Mouse (Mus musculus) adrenal gland, postnatal 4 days (tissue): ENCODE measurements around the gene Htr3b. TPM values are rescaled to one million over a fixed set of nuclear protein-coding genes. Genes with fewer than 3 reads are reported as not detected.

Source experiments
- DNase-seq, 2 experiments: peaks; one replicate each; pipeline ENCODE4 v3.0.0; 2021 to 2022; ENCODE audit warnings: low spot score in 2 of 2, mixed read lengths in 2 of 2
- total RNA-seq, 2 experiments: library from RNA; stranded (reverse); gene quantifications; 2 replicates each; pipeline ENCODE4 v1.2.3; 2021

Gene Htr3b
- total RNA-seq, 2 experiments from 2014 or later: 1.8 to 2.6 TPM

- DNase-seq: no peak
These were observed 35.4 kb downstream of the Htr3b start for GRCm38 (mm10) chr9:48929436-48929835.

DNA sequence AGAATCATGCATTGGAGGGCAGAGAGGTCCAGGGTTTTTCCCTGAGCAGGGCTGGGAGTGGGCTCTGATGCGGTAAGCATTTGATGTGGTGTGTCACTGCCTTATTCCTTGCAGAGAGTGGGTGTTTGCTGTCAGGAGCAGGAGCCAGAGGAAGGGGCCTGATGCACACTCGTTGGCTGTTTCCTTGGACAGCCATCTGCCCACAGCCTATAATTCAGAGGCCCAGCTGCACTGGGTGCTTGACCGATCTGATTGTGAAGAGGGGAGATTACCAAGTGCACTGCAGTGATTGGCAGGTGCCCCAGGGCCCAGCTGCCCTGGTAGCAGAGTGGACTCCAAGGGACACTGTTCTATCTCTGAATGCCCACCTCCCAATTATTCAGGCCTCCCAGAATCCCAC lies 36.0 kb downstream of the Htr3b start:
- no peak for DNase-seq

DNA sequence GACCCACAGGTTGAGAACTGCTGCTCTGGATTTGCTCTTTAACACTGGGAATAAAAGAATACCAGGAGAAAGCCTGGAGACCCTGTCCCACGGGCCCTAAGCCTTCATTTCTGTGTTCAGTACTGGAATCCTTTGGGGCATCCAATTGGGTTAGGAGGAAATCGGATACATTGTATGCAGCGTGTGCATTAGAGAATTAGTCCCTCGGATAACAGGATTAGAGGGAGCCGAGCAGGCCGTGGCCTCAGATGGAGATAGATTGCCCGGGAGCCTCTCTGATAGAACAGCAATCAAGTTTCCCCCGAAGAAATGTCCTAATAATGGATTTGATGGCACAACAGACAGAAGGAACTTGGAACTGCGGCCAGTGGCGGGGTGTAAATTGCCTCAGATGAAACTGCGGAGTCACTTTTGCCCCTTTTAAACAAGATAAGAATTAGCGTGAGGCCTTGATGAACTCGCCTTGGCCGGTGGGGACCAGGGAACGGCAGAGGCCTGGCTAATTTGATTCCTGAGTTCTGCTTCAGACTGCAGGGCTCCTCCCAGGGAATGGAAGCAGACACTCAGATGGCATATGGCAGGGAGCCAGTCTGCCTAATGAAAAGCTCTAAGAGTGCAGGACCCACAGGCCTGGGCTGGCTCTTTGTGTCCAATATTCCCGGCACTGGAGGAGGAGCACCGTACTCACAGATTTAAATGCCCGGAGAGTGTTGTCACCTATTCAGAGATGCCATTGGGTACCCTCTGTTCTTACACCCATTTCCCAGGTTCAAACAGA lies 48.6 kb downstream of the Htr3b start:
- no peak for DNase-seq

GRCm38 (mm10) chr9:48910885-48911537 lies 53.8 kb downstream of the Htr3b start, which contains the start of gene Htr3a:
Gene Htr3a (minus strand): TSS chr9:48911099.
- DNase-seq: peak in 1 of 2 experiments; percentile 7

GRCm38 (mm10) chr9:48904421-48904820 lies 60.4 kb downstream of the Htr3b start:
- no peak for DNase-seq

DNA sequence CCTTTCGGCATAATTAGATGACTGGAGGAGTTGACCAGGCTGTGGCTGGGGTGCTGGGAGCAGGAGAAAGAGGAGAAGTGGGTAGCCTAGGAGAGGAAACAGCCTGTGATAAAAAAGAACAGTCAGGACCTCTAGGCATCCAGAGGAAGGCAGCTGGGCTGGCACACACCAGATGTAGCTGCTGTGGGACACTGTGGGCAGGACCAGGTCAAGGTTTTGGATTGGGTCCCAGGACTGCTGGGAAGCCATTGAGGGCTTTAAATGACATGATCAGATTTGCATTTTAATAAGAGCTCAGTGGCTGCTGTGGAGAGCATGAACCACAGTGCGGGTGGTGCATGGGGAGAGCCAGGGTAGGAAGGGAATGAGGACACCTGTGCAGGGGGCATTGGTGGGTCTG lies 61.0 kb downstream of the Htr3b start:
- DNase-seq: no peak

GRCm38 (mm10) chr9:48898551-48898950 lies 66.2 kb downstream of the Htr3b start:
- no peak for DNase-seq

DNA sequence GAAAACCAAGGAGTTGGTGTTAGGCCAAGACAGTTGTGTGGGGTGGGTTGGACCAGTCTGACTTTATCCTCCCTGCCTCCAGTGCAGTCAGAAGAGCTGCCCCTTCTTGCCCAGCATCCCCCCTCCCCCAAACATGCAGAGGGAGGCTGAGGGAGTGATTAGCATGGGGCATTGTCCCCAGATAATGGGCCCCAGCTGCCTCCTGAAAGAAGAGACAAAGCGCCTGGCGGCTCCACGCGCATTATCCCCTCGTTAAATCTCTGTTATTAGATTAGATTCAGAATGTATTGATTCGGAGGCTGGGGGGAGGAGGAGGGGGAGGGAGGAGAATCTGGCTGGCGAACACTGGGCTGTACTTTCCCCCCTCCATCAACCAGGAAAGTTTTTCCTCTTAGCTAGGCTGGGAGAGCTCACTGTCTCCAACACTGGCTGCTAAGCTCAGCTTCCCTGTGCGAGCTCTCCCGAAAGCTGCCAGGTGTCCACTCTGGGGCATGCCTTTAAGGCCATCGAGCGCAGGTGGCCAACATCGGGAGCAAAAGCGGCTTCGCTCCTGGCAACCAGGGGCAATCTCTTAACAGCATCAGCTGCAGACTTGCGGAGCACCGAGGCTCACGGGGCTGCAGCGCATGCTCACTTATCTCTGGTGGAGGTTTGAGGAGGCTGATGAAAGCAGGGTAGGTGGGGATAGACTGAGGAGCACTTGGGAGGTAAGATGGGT lies 68.8 kb downstream of the Htr3b start:
- no peak for DNase-seq

DNA sequence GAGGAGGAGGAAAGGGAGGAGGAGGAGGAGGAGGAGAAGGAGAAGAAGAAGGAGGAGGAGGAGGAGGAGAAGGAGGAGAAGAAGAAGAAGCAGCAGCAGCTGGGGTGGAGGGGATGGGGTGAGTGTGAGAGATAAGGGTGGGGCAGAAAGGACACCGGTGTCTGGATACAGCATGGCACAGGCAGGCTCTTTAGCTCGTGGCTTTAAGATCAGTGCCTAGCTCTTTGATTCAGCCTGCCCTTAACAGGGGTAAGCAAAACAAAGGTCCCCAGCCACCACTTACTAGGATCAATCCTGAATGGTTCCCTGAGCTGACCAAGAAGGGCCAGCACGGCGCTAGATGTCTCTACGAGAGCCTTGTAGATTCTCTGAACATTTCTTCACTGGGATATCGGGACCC lies 70.0 kb downstream of the Htr3b start:
- DNase-seq: no peak

DNA sequence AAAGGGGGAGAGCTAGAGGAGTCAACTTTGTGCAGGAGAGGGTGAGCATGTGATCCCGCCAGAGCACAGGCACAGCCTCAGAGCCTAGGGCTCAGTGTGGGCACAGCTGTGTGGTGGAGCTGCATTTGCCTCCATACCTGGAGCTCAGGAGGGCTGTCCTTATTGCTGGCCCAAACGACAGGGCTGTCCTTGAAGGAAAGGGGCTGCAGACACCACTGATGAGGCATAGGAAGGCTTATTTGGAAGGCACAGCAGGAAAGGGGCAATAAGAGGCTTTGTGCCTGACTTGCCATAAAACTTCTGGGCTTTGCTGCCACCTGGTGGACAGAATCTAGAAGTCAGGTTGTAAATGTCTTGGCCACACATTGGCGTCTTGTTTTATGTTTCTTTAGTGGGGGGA lies 70.8 kb downstream of the Htr3b start:
- peak; percentile 24 to 47 for DNase-seq

DNA sequence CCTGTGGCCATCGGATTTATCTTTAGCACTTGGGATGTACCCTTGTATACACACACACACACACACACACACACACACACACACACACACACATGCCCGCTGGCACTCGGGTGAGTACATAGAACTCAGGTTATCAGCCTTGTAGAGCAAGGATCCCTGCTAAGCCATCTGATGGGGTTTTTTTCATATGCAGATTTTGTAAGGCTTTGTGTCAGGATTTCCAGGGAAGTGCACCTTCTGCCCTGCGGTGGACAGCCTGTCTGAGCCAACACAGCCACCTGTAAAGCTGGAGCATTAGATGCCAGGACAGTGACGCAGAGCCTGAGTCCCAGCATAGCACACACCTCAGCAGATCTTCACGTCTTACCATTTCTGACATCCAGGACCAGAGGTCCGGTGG lies 75.7 kb downstream of the Htr3b start:
- DNase-seq: no peak

Other genes starting within 250 kb of the Htr3b start
- 10 to 100 TPM; 32.4 to 47.4 TPM for gene Zbtb16, start 128.8 kb downstream of the Htr3b start, total RNA-seq
- 1 to 10 TPM; 3.6 to 5.1 TPM for gene Htr3a, start 53.9 kb downstream of the Htr3b start, total RNA-seq
- gene Usp28, start 20.4 kb upstream of the Htr3b start, total RNA-seq: 10 to 100 TPM; 23.1 to 26.5 TPM
- 10 to 100 TPM; 19.0 to 22.1 TPM for gene Zw10, start 90.6 kb upstream of the Htr3b start, total RNA-seq
- gene Tmprss5, start 116.3 kb upstream of the Htr3b start, total RNA-seq: 1 to 10 TPM; 1.2 to 1.4 TPM